7 mouse cellular contexts compared by ENCODE assay signal in the genomic region with DNA sequence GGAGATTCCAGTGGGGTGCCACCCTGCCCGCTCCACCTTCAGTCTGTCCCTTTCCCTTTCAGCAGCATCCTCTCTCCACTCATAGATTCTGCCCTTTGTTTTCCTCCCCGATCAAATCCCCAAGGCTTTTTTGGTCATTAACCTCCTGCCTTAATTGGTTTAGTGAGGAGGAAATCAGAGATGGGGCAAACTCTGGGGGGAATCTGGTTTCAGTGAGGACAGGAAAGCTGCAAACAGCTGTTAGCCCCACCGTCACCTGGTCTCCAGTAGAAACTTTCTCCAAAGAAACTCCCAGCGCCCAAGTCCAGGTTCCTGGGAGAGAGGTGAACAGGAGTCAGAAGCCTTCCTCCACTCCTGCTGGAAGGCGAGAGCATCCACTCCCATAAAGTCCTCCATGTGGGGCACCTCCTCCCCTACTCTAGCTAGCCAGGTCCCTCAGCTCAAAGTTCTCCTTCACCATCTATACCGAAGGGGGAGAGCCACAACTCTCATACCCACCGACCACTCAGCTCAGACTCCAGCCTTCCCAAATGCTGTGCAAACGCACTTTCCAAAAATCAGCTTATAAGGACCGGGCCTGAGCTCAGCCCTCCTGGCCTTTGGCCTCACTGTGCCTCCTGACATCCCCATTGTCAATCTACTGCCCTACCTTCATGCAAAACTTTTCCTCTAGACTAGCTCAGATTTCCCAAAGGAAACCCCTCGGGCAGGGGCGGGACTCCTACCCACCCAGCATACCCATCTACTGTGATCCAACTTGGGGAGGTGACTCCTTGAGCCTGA. TPM values are rescaled to one million over a fixed set of nuclear protein-coding genes. Genes with fewer than 3 reads are reported as not detected.
DNase-seq lines count a peak whose midpoint lies in the region; ATAC-seq and TF ChIP-seq lines count a peak whose summit lies in the region.

No protein-coding gene starts in this region.

- H3K27me3 ChIP-seq in lung, embryonic 16.5 days (ENCODE audit: control insufficient read depth, insufficient read depth, low read depth, low read length): no peaks in the 10 kb centered on the region
- no peaks in the 10 kb centered on the region for H3K27me3 ChIP-seq in embryonic facial prominence, embryonic 15.5 days
- no peaks in the 10 kb centered on the region for H3K27me3 ChIP-seq in limb, embryonic 12.5 days
- H3K27me3 ChIP-seq in stomach, embryonic 15.5 days (replicated peaks): no peaks in the 10 kb centered on the region

- H3K9me3 ChIP-seq in lung, embryonic 16.5 days (ENCODE audit: control insufficient read depth, low read length): no peaks in the 10 kb centered on the region
- no peaks in the 10 kb centered on the region for H3K9me3 ChIP-seq in embryonic facial prominence, embryonic 15.5 days (replicated peaks)
- H3K9me3 ChIP-seq in limb, embryonic 12.5 days: no peaks in the 10 kb centered on the region
- no peaks in the 10 kb centered on the region for H3K9me3 ChIP-seq in stomach, embryonic 15.5 days

- peak overlapping the region; percentile 93 for H3K9ac ChIP-seq in lung, embryonic 16.5 days (ENCODE audit: low read length)
- H3K9ac ChIP-seq in embryonic facial prominence, embryonic 15.5 days: peak overlapping the region; percentile 93
- H3K9ac ChIP-seq in limb, embryonic 12.5 days (replicated peaks): peak overlapping the region; percentile 97
- H3K9ac ChIP-seq in stomach, embryonic 15.5 days: peak overlapping the region; percentile 19; the same call in 1 of the 2 replicates

- ATAC-seq in lung, embryonic 16.5 days (ENCODE audit: low read depth): no peak
- ATAC-seq in embryonic facial prominence, embryonic 15.5 days (ENCODE audit: insufficient number of reproducible peaks, low FRiP score, low TSS enrichment, low read depth): no peak
- no peak for ATAC-seq in limb, embryonic 12.5 days (ENCODE audit: insufficient number of reproducible peaks, insufficient read depth, low FRiP score, low TSS enrichment, low read depth)
- no peak for ATAC-seq in stomach, embryonic 15.5 days (ENCODE audit: insufficient read depth, low FRiP score, low read depth)

- no peak for TF ChIP-seq CTCF in lung, adult 2 months (IDR thresholded peaks at IDR 0.05; ENCODE audit: insufficient read depth, low read length)

- H3K4me2 ChIP-seq in lung, embryonic 16.5 days (ENCODE audit: low read depth, low read length): peak overlapping the region; percentile 65
- peak overlapping the region; percentile 73 for H3K4me2 ChIP-seq in embryonic facial prominence, embryonic 15.5 days (replicated peaks)
- peak overlapping the region; percentile 70 for H3K4me2 ChIP-seq in limb, embryonic 12.5 days
- peak overlapping the region; percentile 73 for H3K4me2 ChIP-seq in stomach, embryonic 15.5 days

- no peak overlapping the region; the same call in 1 of the 2 replicates for H3K27ac ChIP-seq in lung, embryonic 16.5 days (ENCODE audit: low read length)
- H3K27ac ChIP-seq in embryonic facial prominence, embryonic 15.5 days (replicated peaks): peak overlapping the region; percentile 99
- H3K27ac ChIP-seq in limb, embryonic 12.5 days: peak overlapping the region; percentile 99
- H3K27ac ChIP-seq in stomach, embryonic 15.5 days: peak overlapping the region; percentile 94

- DNase-seq in lung, adult 2 months: no peak
- no peak for DNase-seq in ovary, adult 18-20 months (ENCODE audit: low spot score)
- no peak for DNase-seq in layer of hippocampus, postnatal 10 days (ENCODE audit: low spot score in 2 of 2)

- WGBS in lung, embryonic 16.5 days: 18% methylated on average over 11 of the region's 11 CpGs
- WGBS in lung, adult 2 months: 48% methylated on average over 11 of the region's 11 CpGs
- WGBS in embryonic facial prominence, embryonic 15.5 days: 6% methylated on average over 11 of the region's 11 CpGs
- WGBS in limb, embryonic 12.5 days: under 1% methylated on average over 11 of the region's 11 CpGs
- WGBS in stomach, embryonic 15.5 days: 12% methylated on average over 11 of the region's 11 CpGs

- TF ChIP-seq POLR2A in lung, adult 2 months (IDR thresholded peaks at IDR 0.05; ENCODE audit: borderline replicate concordance, extremely low read depth, low read depth, low read length): no peak

- H3K36me3 ChIP-seq in lung, embryonic 16.5 days (ENCODE audit: control insufficient read depth, insufficient read depth, low read length): no peaks in the 10 kb centered on the region
- no peaks in the 10 kb centered on the region for H3K36me3 ChIP-seq in embryonic facial prominence, embryonic 15.5 days
- H3K36me3 ChIP-seq in limb, embryonic 12.5 days: peaks cover 13% of the 10 kb centered on the region
- no peaks in the 10 kb centered on the region for H3K36me3 ChIP-seq in stomach, embryonic 15.5 days

- H3K4me1 ChIP-seq in lung, embryonic 16.5 days (replicated peaks; ENCODE audit: control insufficient read depth, insufficient read depth, low read length): peaks cover 49% of the 10 kb centered on the region
- peaks cover 5% of the 10 kb centered on the region; the same call in 1 of the 2 replicates for H3K4me1 ChIP-seq in lung, adult 2 months (ENCODE audit: control insufficient read depth, insufficient read depth, low read length)
- H3K4me1 ChIP-seq in embryonic facial prominence, embryonic 15.5 days: peaks cover 62% of the 10 kb centered on the region
- H3K4me1 ChIP-seq in limb, embryonic 12.5 days (replicated peaks): peaks cover 54% of the 10 kb centered on the region
- H3K4me1 ChIP-seq in stomach, embryonic 15.5 days: peaks cover 54% of the 10 kb centered on the region

- H3K4me3 ChIP-seq in lung, embryonic 16.5 days (ENCODE audit: low read length): peak overlapping the region; percentile 74
- H3K4me3 ChIP-seq in lung, adult 2 months (replicated peaks; ENCODE audit: extremely low read depth, low read depth, low read length): no peak overlapping the region
- peak overlapping the region; percentile 86 for H3K4me3 ChIP-seq in embryonic facial prominence, embryonic 15.5 days (replicated peaks)
- peak overlapping the region; percentile 75 for H3K4me3 ChIP-seq in limb, embryonic 12.5 days (replicated peaks)
- H3K4me3 ChIP-seq in stomach, embryonic 15.5 days (replicated peaks): peak overlapping the region; percentile 90

RNA-seq across cellular contexts. Expression of gene Mex3a, which starts 1.9 kb away (rescaled TPM):
- 13.1 and 13.5 TPM in 2 replicates for polyA plus RNA-seq in lung, embryonic 16.5 days (2015; fragmentation: Nextera tagmentation; extraction: Ambion mirVana)
- 0.53 and 0.84 TPM in 2 replicates for polyA plus RNA-seq in lung, adult 2 months (2012; rRNA removed)
- 22.5 and 22.8 TPM in 2 replicates for polyA plus RNA-seq in embryonic facial prominence, embryonic 15.5 days (2015; fragmentation: Nextera tagmentation; extraction: Ambion mirVana)
- polyA plus RNA-seq in limb, embryonic 12.5 days (2016; fragmentation: Nextera tagmentation; extraction: Ambion mirVana): 37.4 and 38.0 TPM in 2 replicates
- polyA plus RNA-seq in stomach, embryonic 15.5 days (2015; fragmentation: Nextera tagmentation; extraction: Ambion mirVana): 11.9 and 12.1 TPM in 2 replicates
- 10 to 100 TPM; 17.0 to 18.5 TPM for total RNA-seq in layer of hippocampus, postnatal 10 days (2021)

RNA-seq across cellular contexts. Expression of gene Rab25, which starts 17.8 kb away (rescaled TPM):
- polyA plus RNA-seq in lung, embryonic 16.5 days (2015; fragmentation: Nextera tagmentation; extraction: Ambion mirVana): 48.0 and 61.2 TPM in 2 replicates
- 53.0 and 105 TPM in 2 replicates for polyA plus RNA-seq in lung, adult 2 months (2012; rRNA removed)
- 96.3 and 107 TPM in 2 replicates for polyA plus RNA-seq in embryonic facial prominence, embryonic 15.5 days (2015; fragmentation: Nextera tagmentation; extraction: Ambion mirVana)
- polyA plus RNA-seq in limb, embryonic 12.5 days (2016; fragmentation: Nextera tagmentation; extraction: Ambion mirVana): 2.6 and 3.5 TPM in 2 replicates
- polyA plus RNA-seq in stomach, embryonic 15.5 days (2015; fragmentation: Nextera tagmentation; extraction: Ambion mirVana): 86.9 and 90.6 TPM in 2 replicates
- not detected for total RNA-seq in layer of hippocampus, postnatal 10 days (2021)

RNA-seq across cellular contexts. Expression of gene Lmna, which starts 20.5 kb away (rescaled TPM):
- polyA plus RNA-seq in lung, embryonic 16.5 days (2015; fragmentation: Nextera tagmentation; extraction: Ambion mirVana): 148 and 150 TPM in 2 replicates
- polyA plus RNA-seq in lung, adult 2 months (2012; rRNA removed): 257 and 302 TPM in 2 replicates
- polyA plus RNA-seq in embryonic facial prominence, embryonic 15.5 days (2015; fragmentation: Nextera tagmentation; extraction: Ambion mirVana): 625 and 678 TPM in 2 replicates
- polyA plus RNA-seq in limb, embryonic 12.5 days (2016; fragmentation: Nextera tagmentation; extraction: Ambion mirVana): 51.8 and 56.4 TPM in 2 replicates
- polyA plus RNA-seq in stomach, embryonic 15.5 days (2015; fragmentation: Nextera tagmentation; extraction: Ambion mirVana): 179 and 214 TPM in 2 replicates
- total RNA-seq in layer of hippocampus, postnatal 10 days (2021): 10 to 100 TPM; 46.2 to 50.5 TPM

RNA-seq across cellular contexts. Expression of gene Lamtor2, which starts 22.6 kb away (rescaled TPM):
- polyA plus RNA-seq in lung, embryonic 16.5 days (2015; fragmentation: Nextera tagmentation; extraction: Ambion mirVana): 169 and 183 TPM in 2 replicates
- 116 and 135 TPM in 2 replicates for polyA plus RNA-seq in lung, adult 2 months (2012; rRNA removed)
- polyA plus RNA-seq in embryonic facial prominence, embryonic 15.5 days (2015; fragmentation: Nextera tagmentation; extraction: Ambion mirVana): 183 and 199 TPM in 2 replicates
- polyA plus RNA-seq in limb, embryonic 12.5 days (2016; fragmentation: Nextera tagmentation; extraction: Ambion mirVana): 134 and 139 TPM in 2 replicates
- 193 and 198 TPM in 2 replicates for polyA plus RNA-seq in stomach, embryonic 15.5 days (2015; fragmentation: Nextera tagmentation; extraction: Ambion mirVana)
- total RNA-seq in layer of hippocampus, postnatal 10 days (2021): 100 to 1,000 TPM; 117 to 126 TPM

RNA-seq across cellular contexts. Expression of gene Ubqln4, which starts 23.3 kb away (rescaled TPM):
- 39.3 and 41.8 TPM in 2 replicates for polyA plus RNA-seq in lung, embryonic 16.5 days (2015; fragmentation: Nextera tagmentation; extraction: Ambion mirVana)
- 47.0 and 52.6 TPM in 2 replicates for polyA plus RNA-seq in lung, adult 2 months (2012; rRNA removed)
- 44.4 and 47.6 TPM in 2 replicates for polyA plus RNA-seq in embryonic facial prominence, embryonic 15.5 days (2015; fragmentation: Nextera tagmentation; extraction: Ambion mirVana)
- 62.6 and 67.0 TPM in 2 replicates for polyA plus RNA-seq in limb, embryonic 12.5 days (2016; fragmentation: Nextera tagmentation; extraction: Ambion mirVana)
- 40.2 and 40.9 TPM in 2 replicates for polyA plus RNA-seq in stomach, embryonic 15.5 days (2015; fragmentation: Nextera tagmentation; extraction: Ambion mirVana)
- 10 to 100 TPM; 79.9 to 81.8 TPM for total RNA-seq in layer of hippocampus, postnatal 10 days (2021)

Comparison
In these comparisons a context has a peak if more than half of its experiments do, and no peak if none do; other contexts are left out.
1. H3K9ac ChIP-seq: peak in every context shown above with its lines; median percentile 97 in limb, embryonic 12.5 days; 93 in lung, embryonic 16.5 days; 93 in embryonic facial prominence, embryonic 15.5 days; 19 in stomach, embryonic 15.5 days.
2. RNA of gene Rab25, which starts 17.8 kb away (polyA plus RNA-seq): 96.3 to 107 TPM in embryonic facial prominence, embryonic 15.5 days, 53.0 to 105 TPM in lung, adult 2 months, 86.9 to 90.6 TPM in stomach, embryonic 15.5 days and 48.0 to 61.2 TPM in lung, embryonic 16.5 days; 2.6 to 3.5 TPM in limb, embryonic 12.5 days; every median in the first group is over 10 times any median in the second.
3. Peak in every context shown above with its lines, with median percentiles within 50 percentile points of each other: H3K4me2 ChIP-seq.